Mouse (Mus musculus): ENCODE results near the gene Washc4. TPM values are rescaled to one million over a fixed set of nuclear protein-coding genes. Genes with fewer than 3 reads are reported as not detected.
A peak's percentile ranks its signal among the peaks of the same experiment; 100 is the strongest.
"Not testable (repeated sequence)": the region's sequence is repeated elsewhere in the genome, so short reads cannot be mapped to it uniquely, and the experiment has no call there.

The Washc4 gene
- polyA plus RNA-seq (2015; fragmentation: Nextera tagmentation; extraction: Ambion mirVana) = 32.3 and 35.4 TPM in 2 replicates

GRCm38 (mm10) chr10:83543439-83544102 lies at the start of gene Washc4:
Washc4 (plus strand) TSS chr10:83543752.
- Histone ChIP-seq H3K4me3 (peak within 1 kb of the TSS; percentile 84), H3K9me3 (no peaks in the 10 kb centered on the region), H3K9ac (replicated peaks) (peak within 1 kb of the TSS; percentile 87), H3K27me3 (no peaks in the 10 kb centered on the region), H3K27ac (replicated peaks) (peak within 1 kb of the TSS; percentile 86), H3K4me2 (replicated peaks) (peak within 1 kb of the TSS; percentile 59), H3K4me1 (peaks cover 29% of the 10 kb centered on the region), H3K36me3 (no peaks in the 10 kb centered on the region; the same call in 1 of the 2 replicates)
- peak; percentile 99 for ATAC-seq (replicated peaks)
- under 1% methylated on average over 49 of the region's 49 CpGs for WGBS

- H3K4me1 ChIP-seq = no peaks in the 10 kb centered on the region
- H3K36me3 ChIP-seq = peaks cover 30% of the 10 kb centered on the region
- no peak overlapping the region for H3K4me2 ChIP-seq (replicated peaks)
- no peak overlapping the region for H3K27ac ChIP-seq (replicated peaks)
- no peak overlapping the region for H3K4me3 ChIP-seq
- WGBS = 94% methylated on average over 13 of the region's 13 CpGs
- no peak for ATAC-seq (replicated peaks)
- H3K9ac ChIP-seq (replicated peaks) = no peak overlapping the region
- no peaks in the 10 kb centered on the region for H3K9me3 ChIP-seq
- no peaks in the 10 kb centered on the region for H3K27me3 ChIP-seq
These were observed 46.2 kb upstream of the Washc4 start for GRCm38 (mm10) chr10:83497321-83497720.

GRCm38 (mm10) chr10:83508962-83509660 lies 34.4 kb upstream of the Washc4 start:
- H3K27me3 ChIP-seq = no peaks in the 10 kb centered on the region
- H3K27ac ChIP-seq (replicated peaks) = no peak overlapping the region
- peaks cover 55% of the 10 kb centered on the region for H3K36me3 ChIP-seq
- H3K9me3 ChIP-seq = no peaks in the 10 kb centered on the region
- H3K9ac ChIP-seq (replicated peaks) = no peak overlapping the region
- H3K4me1 ChIP-seq = no peaks in the 10 kb centered on the region
- H3K4me3 ChIP-seq = no peak overlapping the region
- ATAC-seq (replicated peaks) = no peak
- WGBS = 70% methylated on average over 8 of the region's 8 CpGs
- H3K4me2 ChIP-seq (replicated peaks) = no peak overlapping the region

- no peak for ATAC-seq (replicated peaks)
- Histone ChIP-seq H3K27ac (replicated peaks) (no peak overlapping the region), H3K4me1 (no peaks in the 10 kb centered on the region), H3K27me3 (no peaks in the 10 kb centered on the region), H3K9ac (replicated peaks) (no peak overlapping the region), H3K4me3 (no peak overlapping the region), H3K36me3 (peaks cover 48% of the 10 kb centered on the region), H3K9me3 (no peaks in the 10 kb centered on the region), H3K4me2 (replicated peaks) (no peak overlapping the region)
- WGBS = 81% methylated on average over 5 of the region's 5 CpGs
These were observed 32.2 kb upstream of the Washc4 start for GRCm38 (mm10) chr10:83511304-83511703.

GRCm38 (mm10) chr10:83513736-83514135 lies 29.8 kb upstream of the Washc4 start:
- peaks cover 43% of the 10 kb centered on the region for H3K36me3 ChIP-seq

GRCm38 (mm10) chr10:83520990-83521389 lies 22.6 kb upstream of the Washc4 start:
- ATAC-seq (replicated peaks) = no peak
- no peaks in the 10 kb centered on the region for H3K27me3 ChIP-seq
- H3K4me3 ChIP-seq = no peak overlapping the region
- H3K27ac ChIP-seq (replicated peaks) = no peak overlapping the region
- WGBS = 85% methylated on average over 4 of the region's 4 CpGs
- H3K4me1 ChIP-seq = no peaks in the 10 kb centered on the region
- no peak overlapping the region for H3K9ac ChIP-seq (replicated peaks)
- H3K9me3 ChIP-seq = no peaks in the 10 kb centered on the region
- H3K4me2 ChIP-seq (replicated peaks) = no peak overlapping the region
- peaks cover 63% of the 10 kb centered on the region for H3K36me3 ChIP-seq

More at GRCm38 (mm10) chr10:83513736-83514135, 29.8 kb upstream of the Washc4 start:
- Histone ChIP-seq H3K9me3 (no peaks in the 10 kb centered on the region), H3K27ac (replicated peaks) (no peak overlapping the region), H3K4me2 (replicated peaks) (no peak overlapping the region), H3K9ac (replicated peaks) (no peak overlapping the region), H3K4me3 (no peak overlapping the region), H3K27me3 (no peaks in the 10 kb centered on the region), H3K4me1 (no peaks in the 10 kb centered on the region)
- ATAC-seq (replicated peaks) = no peak
- whole genome bisulfite sequencing = 88% methylated on average over 8 of the region's 8 CpGs

GRCm38 (mm10) chr10:83524238-83524637 lies 19.3 kb upstream of the Washc4 start:
- H3K4me2 ChIP-seq (replicated peaks); H3K4me3 ChIP-seq; H3K27me3 ChIP-seq; H3K9ac ChIP-seq (replicated peaks); H3K27ac ChIP-seq (replicated peaks); H3K9me3 ChIP-seq; H3K4me1 ChIP-seq; ATAC-seq (replicated peaks): not testable (repeated sequence)
- H3K36me3 ChIP-seq = peaks cover 55% of the 10 kb centered on the region

- H3K9me3 ChIP-seq = no peaks in the 10 kb centered on the region
- H3K9ac ChIP-seq (replicated peaks) = no peak overlapping the region
- no peaks in the 10 kb centered on the region for H3K27me3 ChIP-seq
- peaks cover 16% of the 10 kb centered on the region for H3K36me3 ChIP-seq
- no peak for ATAC-seq (replicated peaks)
- H3K27ac ChIP-seq (replicated peaks) = no peak overlapping the region
- H3K4me3 ChIP-seq = no peak overlapping the region
- H3K4me2 ChIP-seq (replicated peaks) = no peak overlapping the region
- peaks cover 9% of the 10 kb centered on the region for H3K4me1 ChIP-seq
- WGBS = 83% methylated on average over 6 of the region's 6 CpGs
These were observed 13.1 kb upstream of the Washc4 start for GRCm38 (mm10) chr10:83530384-83530967.

GRCm38 (mm10) chr10:83533258-83533909 lies 10.2 kb upstream of the Washc4 start:
- Histone ChIP-seq H3K4me3 (peak overlapping the region; percentile 77), H3K27me3 (no peaks in the 10 kb centered on the region), H3K9me3 (no peaks in the 10 kb centered on the region), H3K27ac (replicated peaks) (peak overlapping the region; percentile 83), H3K4me2 (replicated peaks) (peak overlapping the region; percentile 74), H3K4me1 (peaks cover 9% of the 10 kb centered on the region), H3K9ac (replicated peaks) (peak overlapping the region; percentile 79), H3K36me3 (no peaks in the 10 kb centered on the region)
- WGBS = 2% methylated on average over 27 of the region's 27 CpGs
- ATAC-seq (replicated peaks) = peak; percentile 77

GRCm38 (mm10) chr10:83533910-83534283 lies 9.7 kb upstream of the Washc4 start, which contains the start of gene Aldh1l2:
Aldh1l2 (minus strand) TSS chr10:83534140.
- WGBS = 1% methylated on average over 21 of the region's 21 CpGs
- Histone ChIP-seq H3K4me3 (peak within 1 kb of the TSS; percentile 77), H3K4me2 (replicated peaks) (peak within 1 kb of the TSS; percentile 74), H3K4me1 (peaks cover 9% of the 10 kb centered on the region), H3K27ac (replicated peaks) (peak within 1 kb of the TSS; percentile 83), H3K9ac (replicated peaks) (peak within 1 kb of the TSS; percentile 79), H3K36me3 (no peaks in the 10 kb centered on the region), H3K9me3 (no peaks in the 10 kb centered on the region), H3K27me3 (no peaks in the 10 kb centered on the region)
- peak; percentile 96 for ATAC-seq (replicated peaks)

- Histone ChIP-seq H3K36me3 (no peaks in the 10 kb centered on the region), H3K4me3 (no peak overlapping the region), H3K27ac (replicated peaks) (no peak overlapping the region), H3K9me3 (no peaks in the 10 kb centered on the region), H3K4me2 (replicated peaks) (no peak overlapping the region), H3K4me1 (peaks cover 9% of the 10 kb centered on the region), H3K27me3 (no peaks in the 10 kb centered on the region), H3K9ac (replicated peaks) (no peak overlapping the region)
- 4% methylated on average over 1 of the region's 1 CpGs for WGBS
- ATAC-seq (replicated peaks) = no peak
These were observed 7.1 kb upstream of the Washc4 start for GRCm38 (mm10) chr10:83536436-83536835.
